Mouse (Mus musculus): ENCODE data around the gene Gm4869.

Gm4869 gene

GRCm38 (mm10) chr5:140472336-140472735, 26.9 kb downstream of the Gm4869 start:
- no peak for DNase-seq

- DNase-seq: no peak
Observed at GRCm38 (mm10) chr5:140481458-140481857, 36.0 kb downstream of the Gm4869 start.

GRCm38 (mm10) chr5:140491142-140491541, 45.7 kb downstream of the Gm4869 start:
- no peak for DNase-seq

GRCm38 (mm10) chr5:140492684-140493233, 47.3 kb downstream of the Gm4869 start:
- no peak for DNase-seq

DNA sequence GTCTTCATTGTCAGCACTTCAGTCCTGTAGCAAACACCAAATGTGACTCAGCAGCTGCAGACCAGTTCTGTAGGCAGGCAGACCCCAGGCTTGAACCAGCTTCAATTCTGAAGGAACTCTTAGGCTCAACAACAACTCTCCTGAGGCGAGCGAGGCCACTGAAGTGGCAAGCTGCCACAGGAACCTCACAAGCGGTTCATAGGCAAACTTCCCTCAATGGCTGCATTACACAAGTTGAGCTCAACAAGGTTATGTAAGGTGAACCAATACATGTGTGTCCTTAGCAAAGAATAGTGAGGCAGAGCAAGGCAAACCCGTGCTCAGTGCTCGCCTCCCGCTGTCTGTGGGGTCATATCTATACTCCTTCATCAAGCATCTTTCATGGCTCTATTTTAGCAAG, 52.7 kb downstream of the Gm4869 start:
- DNase-seq: peak; percentile 45 to 62

- peak in 1 of 2 experiments; percentile 62 for DNase-seq
Observed at GRCm38 (mm10) chr5:140500736-140501135, 55.3 kb downstream of the Gm4869 start.

GRCm38 (mm10) chr5:140501982-140502836, 56.8 kb downstream of the Gm4869 start:
- peak; percentile 30 to 38 for DNase-seq

GRCm38 (mm10) chr5:140502925-140503324, 57.5 kb downstream of the Gm4869 start:
- DNase-seq: peak; percentile 87 to 91

GRCm38 (mm10) chr5:140505208-140505780, 59.8 kb downstream of the Gm4869 start, which contains the start of gene Chst12:
Chst12 (plus strand) TSS chr5:140505550.
- peak; percentile 99 for DNase-seq

DNA sequence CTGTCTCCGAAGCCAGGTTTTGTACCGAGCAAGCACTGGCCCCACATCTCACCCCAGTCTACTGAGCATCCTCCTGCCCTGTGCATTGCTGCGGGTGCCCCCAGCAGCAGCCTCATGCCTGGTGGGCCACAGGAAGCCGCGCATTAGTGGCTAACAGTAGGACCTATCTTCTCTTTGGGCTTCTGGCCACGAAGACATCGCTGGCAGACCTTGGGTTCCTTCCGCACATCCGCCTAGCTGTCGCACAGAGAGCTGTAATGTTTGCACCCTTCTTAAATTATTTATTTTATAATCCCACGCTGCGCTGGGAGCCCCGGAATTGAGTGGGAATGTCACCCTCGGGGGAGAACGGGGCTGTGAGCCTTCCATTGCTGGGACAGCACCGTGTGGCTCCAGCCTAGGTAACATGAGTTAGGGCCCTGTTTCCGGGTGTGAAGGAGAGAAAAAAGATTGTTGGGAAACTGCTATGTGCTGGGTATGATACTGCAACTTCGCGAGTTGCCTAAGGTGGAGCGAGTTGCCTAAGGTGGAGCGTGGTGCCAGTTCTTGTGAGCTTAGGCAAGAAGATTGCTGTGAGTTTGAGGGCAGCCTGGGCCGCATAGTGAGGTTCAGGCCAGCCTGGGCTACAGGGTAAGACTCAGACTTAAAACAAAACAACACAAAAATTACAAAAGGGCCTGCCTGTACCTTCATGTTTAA, 60.8 kb downstream of the Gm4869 start:
- DNase-seq: peak in 1 of 2 experiments; percentile 20

DNA sequence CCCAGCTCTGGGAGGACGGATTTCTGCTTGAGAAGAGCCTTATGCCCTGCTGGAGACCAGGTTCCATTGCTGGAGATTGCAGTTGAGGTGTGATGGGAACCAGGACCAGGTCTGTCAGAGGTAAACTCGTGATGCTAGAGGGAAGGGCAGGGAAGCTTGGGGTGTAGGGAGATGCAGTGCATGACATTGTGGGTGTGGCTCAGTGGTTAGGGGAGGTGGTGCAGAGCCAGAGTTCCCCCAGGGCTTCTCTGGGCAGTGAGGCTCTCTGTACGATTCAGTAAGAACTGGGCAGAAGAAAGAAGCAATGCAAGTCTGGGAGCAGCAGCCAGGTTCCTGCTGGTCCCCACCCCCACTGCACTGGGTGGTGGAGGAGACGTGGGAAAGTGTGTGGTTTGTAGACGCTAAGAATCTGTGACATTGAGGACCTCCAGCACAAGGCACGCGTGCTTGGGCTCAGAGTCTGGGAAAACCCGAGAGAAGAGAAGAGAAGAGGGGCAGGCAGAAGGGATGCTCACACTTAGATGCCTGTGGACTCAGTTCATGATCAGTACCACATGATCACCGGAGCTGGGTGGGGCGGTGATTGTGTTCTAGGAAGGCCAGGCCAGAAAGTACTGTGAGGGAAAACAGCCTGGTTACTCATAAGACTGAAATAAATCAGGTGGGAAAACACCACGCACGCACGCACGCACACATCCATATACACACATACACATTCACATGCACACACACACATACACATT, 62.2 kb downstream of the Gm4869 start:
- peak; percentile 41 to 46 for DNase-seq

- peak; percentile 54 to 56 for DNase-seq
Observed at GRCm38 (mm10) chr5:140508686-140509085, 63.2 kb downstream of the Gm4869 start.

- DNase-seq: no peak
Observed at GRCm38 (mm10) chr5:140509204-140509603, 63.8 kb downstream of the Gm4869 start.

DNA sequence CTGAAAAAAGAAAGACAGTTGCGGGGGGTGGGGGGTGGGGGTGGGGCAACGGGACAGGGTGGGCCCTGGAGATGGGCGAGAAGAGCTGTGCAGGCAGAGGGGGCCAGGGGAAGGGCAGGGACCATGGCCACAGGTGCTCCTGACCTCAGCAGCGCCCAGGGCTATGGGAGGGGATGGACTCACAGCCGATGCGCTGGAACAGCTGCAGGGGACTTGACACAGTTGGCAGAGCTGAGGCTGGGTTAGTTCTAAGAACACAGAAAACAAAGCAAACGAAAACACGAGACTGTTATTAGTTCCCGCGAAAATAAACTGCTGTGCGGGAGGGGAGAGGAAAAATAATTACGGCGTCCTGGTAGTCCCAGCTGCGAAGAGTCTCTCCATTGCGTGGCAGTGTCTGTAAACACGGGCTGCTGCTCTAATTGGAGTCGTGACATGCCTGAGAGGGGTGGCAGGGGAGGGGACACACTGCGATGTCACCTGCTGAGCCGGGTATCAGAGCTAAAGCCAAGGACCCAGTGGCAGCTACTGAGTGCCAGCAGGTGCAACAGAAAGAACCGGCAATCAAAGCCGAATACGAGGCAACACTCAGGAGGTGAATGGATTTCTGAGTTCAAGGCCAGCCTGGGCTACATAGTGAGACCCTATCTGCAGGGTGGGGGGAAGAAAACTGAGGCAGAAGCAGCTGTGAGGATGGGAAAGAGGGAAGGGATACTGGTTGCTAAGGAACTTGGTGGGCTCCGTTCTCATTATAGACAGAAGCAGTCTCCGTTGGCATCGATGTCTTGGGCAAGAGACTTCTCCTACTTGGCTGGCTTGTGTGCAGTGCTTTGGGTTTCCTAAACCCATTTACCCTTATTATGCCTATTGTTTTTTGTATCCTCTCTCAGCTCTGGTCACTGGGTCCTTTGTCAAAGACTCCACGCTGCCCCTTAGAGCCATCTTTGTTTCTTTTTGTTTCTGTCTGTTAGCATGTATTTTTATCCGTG, 64.9 kb downstream of the Gm4869 start:
- no peak for DNase-seq

GRCm38 (mm10) chr5:140513921-140514320, 68.5 kb downstream of the Gm4869 start:
- DNase-seq: peak in 1 of 2 experiments; percentile 46

DNA sequence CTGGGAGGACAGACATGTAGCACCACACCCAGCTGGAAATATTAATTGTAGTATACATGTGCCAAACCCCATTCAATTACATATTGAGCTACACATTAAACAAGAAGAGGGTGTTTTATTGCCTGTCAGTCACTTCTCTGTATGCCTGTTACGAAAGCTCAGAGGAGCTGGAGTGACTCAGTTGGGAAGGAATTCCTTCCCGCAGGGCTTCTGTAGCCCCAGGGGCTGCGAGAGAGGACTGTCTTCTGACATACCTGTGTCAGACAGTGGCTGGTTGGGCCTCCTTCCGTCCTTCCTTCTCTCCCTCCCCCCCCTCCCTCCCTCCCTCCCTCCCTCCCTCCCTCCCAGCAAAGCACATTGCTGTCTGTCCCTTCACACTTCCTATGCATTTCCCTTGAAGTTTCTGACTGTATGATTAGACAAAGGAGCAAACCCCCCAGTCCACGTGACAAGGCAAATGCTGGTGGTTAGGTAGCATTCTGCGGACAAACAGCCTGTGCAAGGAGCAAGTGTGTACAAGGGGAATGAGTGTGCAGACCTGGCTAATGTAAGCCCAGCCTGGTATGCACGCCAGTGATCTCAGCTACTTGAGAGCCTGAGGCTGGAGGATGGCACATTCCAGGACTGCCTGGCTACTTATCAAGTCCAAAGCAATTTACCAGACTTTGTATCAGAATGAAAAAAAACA, 69.5 kb downstream of the Gm4869 start:
- no peak for DNase-seq

- no peak for DNase-seq
Observed at GRCm38 (mm10) chr5:140517159-140517920, 71.9 kb downstream of the Gm4869 start.

DNA sequence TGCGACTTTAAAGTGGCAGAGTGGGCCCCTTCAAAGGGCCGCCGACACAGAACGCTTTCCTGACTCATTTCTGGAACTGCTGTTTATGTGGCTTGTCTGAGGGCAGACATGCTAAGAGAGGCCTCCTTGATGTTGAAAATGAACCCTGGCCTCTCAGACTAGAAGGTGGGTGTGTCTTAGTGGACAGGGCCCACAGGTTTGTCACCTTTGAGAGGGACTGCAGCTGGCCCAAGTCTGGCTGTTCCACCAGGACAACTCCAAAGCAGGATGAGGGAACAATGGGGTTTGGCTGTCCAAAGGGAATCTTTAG, 72.4 kb downstream of the Gm4869 start:
- DNase-seq: no peak

GRCm38 (mm10) chr5:140521196-140521595, 75.8 kb downstream of the Gm4869 start:
- no peak for DNase-seq

DNA sequence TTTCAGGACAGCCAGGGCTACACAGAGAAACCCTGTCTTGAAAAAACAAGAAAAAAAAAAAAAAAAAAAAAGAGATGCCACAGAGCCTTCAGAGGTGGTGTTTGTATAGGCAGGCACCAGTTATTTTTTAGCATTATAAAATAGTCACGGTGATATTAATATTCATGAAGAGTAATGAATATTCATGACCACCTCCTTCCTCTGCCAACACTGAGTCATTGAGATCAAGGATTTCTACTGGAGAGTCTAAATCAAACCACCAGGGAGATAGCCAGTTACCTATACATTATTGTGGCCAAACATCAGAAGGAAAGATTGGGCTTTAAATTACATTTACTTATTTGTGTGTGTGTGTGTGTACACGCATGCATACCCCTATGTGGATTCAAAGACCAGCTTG, 81.3 kb downstream of the Gm4869 start:
- DNase-seq: no peak
